Mouse (Mus musculus): ENCODE measurements around the gene Myo1e. TPM values are rescaled to one million over a fixed set of nuclear protein-coding genes. Genes with fewer than 3 reads are reported as not detected.

Myo1e gene
- total and polyA plus RNA-seq, 3 experiments: 82.3 to 186 (median 98.7) TPM

DNA sequence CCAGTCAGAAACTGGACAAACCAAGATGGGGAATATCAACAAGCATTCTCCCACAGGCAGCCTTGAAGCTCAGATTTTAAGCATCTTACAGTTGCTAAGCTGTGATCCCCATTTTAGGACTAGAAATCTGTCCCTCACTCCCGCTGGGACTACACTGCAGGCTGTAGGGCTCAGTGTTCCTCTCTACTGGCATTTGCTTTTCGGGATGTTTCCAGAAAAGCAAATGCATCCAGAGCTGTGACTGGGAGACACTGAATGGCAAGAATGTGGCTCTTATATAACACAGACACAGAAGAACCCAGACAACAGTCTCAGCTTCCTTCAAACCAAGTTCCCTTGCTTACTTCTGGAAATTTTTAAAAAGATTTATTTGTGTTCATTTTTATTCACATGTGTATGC, 158.8 kb downstream of the Myo1e start:
- Histone ChIP-seq H3K9me3 (replicated peaks; ENCODE audit: low read length) (no peaks in the 10 kb centered on the region), H3K36me3 (replicated peaks in 1 of 2; ENCODE audit: control insufficient read depth in 1 of 2, insufficient read depth in 1 of 2, low read length in 1 of 2) (peaks cover 76 to 98% of the 10 kb centered on the region in 2 experiments), H3K79me2 (replicated peaks; ENCODE audit: control insufficient read depth, extremely low read depth, insufficient read depth, poor library complexity, severe bottlenecking) (no peaks in the 10 kb centered on the region), H3K4me1 (ENCODE audit: control insufficient read depth in 1 of 2, insufficient read depth in 2 of 2) (0 out of 4 replicates have a peak, but pooled peaks cover 0 to 3% of the 10 kb centered on the region in 2 experiments), H3K4me2 (ENCODE audit: insufficient read depth, low read depth, poor library complexity, severe bottlenecking) (no peak overlapping the region), H3K9ac (ENCODE audit: insufficient read depth, low read depth) (no peak overlapping the region), H3K27me3 (replicated peaks) (no peaks in the 10 kb centered on the region), H3K4me3 (replicated peaks in 1 of 3; ENCODE audit: low read depth in 2 of 3, low read length in 2 of 3, poor library complexity in 1 of 3) (no peak overlapping the region), H3K27ac (ENCODE audit: insufficient read depth, low read depth) (no peak overlapping the region)
- no peak for DNase-seq (ENCODE audit: extremely low read depth)
- dilution Hi-C loops (cut with MboI; ENCODE audit: extremely low pct_ligation_motif_present, extremely low pct_unique_long_range_greater_than_20kb, low sequenced_read_pairs) (no loop called here), in situ Hi-C loops (cut with MboI; ENCODE audit: low pct_ligation_motif_present, low pct_unique_long_range_greater_than_20kb, low sequenced_read_pairs) (no loop called here)
- no peak for TF ChIP-seq TCF12 (IDR thresholded peaks at IDR 0.05; ENCODE audit: low read depth, low read length)
- no peak for TF ChIP-seq RAD21 (IDR thresholded peaks at IDR 0.05; ENCODE audit: low read depth, low read length)
- TF ChIP-seq POLR2AphosphoS2 (IDR thresholded peaks at IDR 0.05; ENCODE audit: low read depth, low read length): no peak
- TF ChIP-seq MXI1 (IDR thresholded peaks at IDR 0.05; ENCODE audit: low read depth, low read length): no peak

DNA sequence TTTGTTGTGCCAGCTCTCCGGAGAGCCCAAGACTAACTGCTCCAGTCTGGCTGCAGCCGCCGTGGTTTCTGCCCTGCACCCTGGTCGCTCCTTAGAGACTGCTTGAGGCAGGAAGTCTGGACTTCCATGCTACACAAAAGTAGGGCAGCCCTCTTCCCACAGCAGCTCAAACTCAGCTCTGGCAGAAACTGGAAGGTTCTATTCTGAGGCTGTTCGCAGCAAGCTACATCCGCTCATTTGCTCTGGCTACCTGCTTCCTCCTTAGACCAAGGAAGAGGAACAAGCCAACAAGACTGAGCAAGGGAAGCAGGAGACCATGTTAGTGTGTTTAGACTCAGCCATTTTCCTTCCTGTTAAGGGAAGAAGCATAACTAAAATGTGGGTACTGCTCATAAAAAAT, 159.7 kb downstream of the Myo1e start:
- Histone ChIP-seq H3K27me3 (replicated peaks) (no peaks in the 10 kb centered on the region), H3K4me2 (ENCODE audit: insufficient read depth, low read depth, poor library complexity, severe bottlenecking) (no peak overlapping the region), H3K27ac (ENCODE audit: insufficient read depth, low read depth) (no peak overlapping the region), H3K9ac (ENCODE audit: insufficient read depth, low read depth) (no peak overlapping the region), H3K79me2 (replicated peaks; ENCODE audit: control insufficient read depth, extremely low read depth, insufficient read depth, poor library complexity, severe bottlenecking) (no peaks in the 10 kb centered on the region), H3K9me3 (replicated peaks; ENCODE audit: low read length) (no peaks in the 10 kb centered on the region), H3K4me1 (ENCODE audit: control insufficient read depth in 1 of 2, insufficient read depth in 2 of 2) (0 out of 4 replicates have a peak, but pooled peaks cover 0 to 3% of the 10 kb centered on the region in 2 experiments), H3K4me3 (replicated peaks in 1 of 3; ENCODE audit: low read depth in 2 of 3, low read length in 2 of 3, poor library complexity in 1 of 3) (no peak overlapping the region), H3K36me3 (replicated peaks in 1 of 2; ENCODE audit: control insufficient read depth in 1 of 2, insufficient read depth in 1 of 2, low read length in 1 of 2) (peaks cover 80 to 98% of the 10 kb centered on the region in 2 experiments)
- in situ Hi-C loops (cut with MboI; ENCODE audit: low pct_ligation_motif_present, low pct_unique_long_range_greater_than_20kb, low sequenced_read_pairs): no loop called here
- dilution Hi-C loops (cut with MboI; ENCODE audit: extremely low pct_ligation_motif_present, extremely low pct_unique_long_range_greater_than_20kb, low sequenced_read_pairs): no loop called here
- DNase-seq (ENCODE audit: extremely low read depth): no peak
- TF ChIP-seq CTCF (conservative IDR thresholded peaks at IDR 0.05 in 1 of 2, IDR thresholded peaks at IDR 0.05 in 1 of 2; ENCODE audit: low read depth in 2 of 2, low read length in 2 of 2) (no peak), NRF1 (IDR thresholded peaks at IDR 0.05; ENCODE audit: low read depth, low read length) (no peak), IRF4 (IDR thresholded peaks at IDR 0.05; ENCODE audit: low read depth, low read length) (no peak), CHD2 (IDR thresholded peaks at IDR 0.05; ENCODE audit: low read length) (no peak), MXI1 (IDR thresholded peaks at IDR 0.05; ENCODE audit: low read depth, low read length) (no peak), SMC3 (IDR thresholded peaks at IDR 0.05; ENCODE audit: low read depth, low read length) (no peak), UBTF (IDR thresholded peaks at IDR 0.05; ENCODE audit: low read depth, low read length) (no peak), ETS1 (conservative IDR thresholded peaks at IDR 0.05; ENCODE audit: low read depth, low read length) (no peak), KAT2A (IDR thresholded peaks at IDR 0.05; ENCODE audit: insufficient replicate concordance, low read length) (no peak), NELFE (IDR thresholded peaks at IDR 0.05; ENCODE audit: low read depth, low read length) (no peak), BHLHE40 (IDR thresholded peaks at IDR 0.05; ENCODE audit: low read depth, low read length) (no peak), HCFC1 (IDR thresholded peaks at IDR 0.05; ENCODE audit: low read depth, low read length) (no peak), GABPA (IDR thresholded peaks at IDR 0.05; ENCODE audit: insufficient replicate concordance, low read depth, low read length) (no peak)
